ENCODE assay signal across 28 mouse cellular contexts in the genomic region with DNA sequence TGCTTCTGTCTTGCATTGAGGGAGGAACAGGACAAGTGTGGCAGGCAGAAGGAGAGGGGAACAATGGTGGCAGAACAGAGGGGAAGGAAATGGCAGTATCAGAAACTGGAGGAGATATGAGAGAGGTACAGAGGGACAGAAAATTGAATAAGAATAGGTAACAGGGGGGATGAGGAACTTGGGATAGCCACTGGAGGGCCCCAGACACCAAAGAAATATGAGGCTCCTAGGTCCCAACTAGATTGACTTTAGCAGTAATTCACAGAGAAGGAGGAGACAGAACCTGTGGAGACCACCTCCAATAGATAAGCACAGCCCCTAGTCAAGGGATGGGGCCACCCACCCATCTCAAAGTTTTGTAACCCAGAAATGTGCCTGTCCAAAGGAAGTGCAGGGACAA.
"Had no signal": no experiment of that assay in that cellular context is flagged by ENCODE, and none has a peak within 500 bp of the region (broad histone marks: within the 10 kb centered on the region; RNA-seq: fewer than 3 reads in every experiment).

No protein-coding gene starts in this region.

- H3K4me1 ChIP-seq: limb, embryonic 10.5 days; limb, embryonic 12.5 days; limb, embryonic 13.5 days; limb, embryonic 15.5 days; liver, embryonic 12.5 days; liver, embryonic 13.5 days; liver, embryonic 15.5 days; lung, embryonic 15.5 days; megakaryocyte, embryonic 14.5 days; midbrain, embryonic 10.5 days; midbrain, embryonic 12.5 days; midbrain, embryonic 13.5 days; midbrain, embryonic 15.5 days; neural tube, embryonic 12.5 days had no signal

- H3K27ac ChIP-seq: limb, embryonic 10.5 days; limb, embryonic 12.5 days; limb, embryonic 13.5 days; limb, embryonic 15.5 days; liver, embryonic 12.5 days; liver, embryonic 13.5 days; liver, embryonic 14.5 days; liver, embryonic 15.5 days; lung, embryonic 15.5 days; macrophage; midbrain, embryonic 10.5 days; midbrain, embryonic 12.5 days; midbrain, embryonic 13.5 days; midbrain, embryonic 15.5 days; neural tube, embryonic 12.5 days had no signal

- H3K4me3 ChIP-seq: limb, embryonic 10.5 days; limb, embryonic 12.5 days; limb, embryonic 13.5 days; limb, embryonic 15.5 days; liver, embryonic 12.5 days; liver, embryonic 13.5 days; liver, embryonic 15.5 days; lung, embryonic 15.5 days; megakaryocyte, embryonic 14.5 days; midbrain, embryonic 10.5 days; midbrain, embryonic 12.5 days; midbrain, embryonic 13.5 days; midbrain, embryonic 15.5 days; myocyte; neural tube, embryonic 12.5 days had no signal

- H3K9me3 ChIP-seq: limb, embryonic 10.5 days; limb, embryonic 12.5 days; limb, embryonic 13.5 days; limb, embryonic 15.5 days; liver, embryonic 12.5 days; liver, embryonic 13.5 days; liver, embryonic 15.5 days; lung, embryonic 15.5 days; midbrain, embryonic 10.5 days; midbrain, embryonic 12.5 days; midbrain, embryonic 13.5 days; midbrain, embryonic 15.5 days; neural tube, embryonic 12.5 days had no signal

- DNase-seq: left cerebral cortex, postnatal 4 days; liver; liver, embryonic 13.5 days; liver, postnatal 0 days; lung, adult 18-20 months; lung, adult 2 months; lung, embryonic 14.5 days; lung, postnatal 10 days; lung, postnatal 14 days; lung, postnatal 36 days; lung, postnatal 4 days; midbrain, embryonic 14.5 days had no signal

- H3K36me3 ChIP-seq: limb, embryonic 10.5 days; limb, embryonic 12.5 days; limb, embryonic 13.5 days; limb, embryonic 15.5 days; liver, embryonic 12.5 days; liver, embryonic 13.5 days; liver, embryonic 15.5 days; lung, embryonic 15.5 days; midbrain, embryonic 10.5 days; midbrain, embryonic 12.5 days; midbrain, embryonic 13.5 days; midbrain, embryonic 15.5 days; neural tube, embryonic 12.5 days had no signal

- H3K27me3 ChIP-seq: limb, embryonic 12.5 days; limb, embryonic 13.5 days; limb, embryonic 15.5 days; liver, embryonic 12.5 days; liver, embryonic 13.5 days; liver, embryonic 15.5 days; lung, embryonic 15.5 days; megakaryocyte, embryonic 14.5 days; midbrain, embryonic 12.5 days; midbrain, embryonic 13.5 days; midbrain, embryonic 15.5 days; neural tube, embryonic 12.5 days had no signal

- H3K9ac ChIP-seq: limb, embryonic 12.5 days; limb, embryonic 13.5 days; limb, embryonic 15.5 days; liver, embryonic 12.5 days; liver, embryonic 13.5 days; liver, embryonic 14.5 days; liver, embryonic 15.5 days; liver, postnatal 0 days; lung, embryonic 14.5 days; lung, embryonic 15.5 days; midbrain, embryonic 12.5 days; midbrain, embryonic 13.5 days; midbrain, embryonic 15.5 days; neural tube, embryonic 12.5 days had no signal
